Mouse (Mus musculus): ENCODE measurements at regions not wholly inside any gene's neighbourhood (a gene's known extent, or its start where the extent isn't known, plus 50 kb on each side); places are given as distances from the start of the nearest gene placed in this dataset.

DNA sequence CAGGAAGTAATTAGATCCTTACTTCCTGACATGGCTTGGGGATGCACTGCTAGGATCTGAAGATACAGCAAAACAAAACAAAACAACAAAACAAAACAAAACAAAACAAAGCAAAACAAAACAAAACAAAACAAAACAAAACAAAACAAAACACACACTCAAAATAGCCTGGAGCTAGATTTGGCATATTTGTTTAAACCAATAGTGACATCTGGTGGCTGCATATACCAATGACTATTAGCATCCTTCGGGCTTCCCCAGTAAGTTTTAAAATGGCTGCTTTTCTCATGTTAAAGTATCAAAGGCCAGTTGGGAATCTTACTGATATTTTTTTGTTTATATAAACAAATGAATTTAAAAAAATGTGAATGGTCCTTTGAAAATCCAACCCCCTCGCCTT lies 52.9 kb upstream of the Ica1 start:
- Histone ChIP-seq H3K4me1 (ENCODE audit: control insufficient read depth, insufficient read depth, low read length) (no peaks in the 10 kb centered on the region), H3K4me3 (ENCODE audit: insufficient read depth, low read depth, low read length) (no peak overlapping the region), H3K27ac (ENCODE audit: insufficient read depth, low read depth, low read length) (no peak overlapping the region)
- no peak for TF ChIP-seq CTCF (IDR thresholded peaks at IDR 0.05; ENCODE audit: insufficient read depth, low read depth, low read length)
- WGBS: 30% methylated on average over 2 of the region's 2 CpGs

DNA sequence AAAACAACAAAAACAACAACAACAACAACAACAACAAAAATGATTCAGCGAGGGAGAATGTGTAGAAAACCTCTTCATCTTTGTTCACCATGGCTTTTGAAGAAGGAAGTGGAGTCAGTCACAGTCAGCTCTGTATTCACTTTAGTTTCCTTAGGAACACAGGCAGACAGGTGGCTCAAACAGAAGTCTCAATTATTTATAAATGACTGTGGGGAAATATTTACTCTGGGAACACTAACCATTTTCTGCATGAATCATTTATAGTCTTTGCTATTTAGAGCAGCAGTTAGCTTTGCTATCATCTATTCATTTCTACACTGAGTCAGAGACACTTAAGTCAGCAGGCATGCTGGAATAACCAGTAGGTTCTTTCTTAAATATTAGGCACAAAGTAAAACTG lies 54.6 kb upstream of the Ica1 start:
- TF ChIP-seq POLR2A (IDR thresholded peaks at IDR 0.05; ENCODE audit: insufficient read depth, low read depth, low read length): no peak
- no peak for TF ChIP-seq CTCF (IDR thresholded peaks at IDR 0.05; ENCODE audit: insufficient read depth, low read depth, low read length)
- Histone ChIP-seq H3K4me1 (ENCODE audit: control insufficient read depth, insufficient read depth, low read length) (no peaks in the 10 kb centered on the region), H3K4me3 (ENCODE audit: insufficient read depth, low read depth, low read length) (no peak overlapping the region), H3K27ac (ENCODE audit: insufficient read depth, low read depth, low read length) (peak overlapping the region; percentile 83; the same call in 1 of the 2 replicates)
- 56% methylated on average over 1 of the region's 1 CpGs for WGBS

DNA sequence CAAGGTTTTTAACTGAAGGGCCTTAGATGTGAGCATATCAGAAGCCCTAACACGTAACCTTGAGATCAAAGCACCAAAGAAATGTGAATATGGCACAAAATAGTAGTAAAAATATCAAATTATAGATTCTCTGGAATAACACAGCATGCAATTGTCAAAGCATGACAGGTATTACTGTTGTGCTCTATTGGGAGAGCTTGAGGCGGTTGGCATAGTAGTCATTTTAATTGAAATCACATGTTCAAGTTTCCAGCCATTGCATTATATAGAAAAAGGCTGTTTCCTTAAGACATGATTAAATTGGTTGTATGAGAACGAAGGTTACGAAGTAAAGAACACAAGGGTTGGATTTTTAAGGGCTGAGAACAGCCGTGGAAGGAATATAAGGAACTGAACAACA lies 75.4 kb upstream of the Ica1 start:
- TF ChIP-seq POLR2A (IDR thresholded peaks at IDR 0.05; ENCODE audit: insufficient read depth, low read depth, low read length) (no peak), CTCF (IDR thresholded peaks at IDR 0.05; ENCODE audit: insufficient read depth, low read depth, low read length) (no peak)
- 91% methylated on average over 5 of the region's 5 CpGs for WGBS
- Histone ChIP-seq H3K4me3 (ENCODE audit: insufficient read depth, low read depth, low read length) (no peak overlapping the region), H3K27ac (ENCODE audit: insufficient read depth, low read depth, low read length) (no peak overlapping the region), H3K4me1 (ENCODE audit: control insufficient read depth, insufficient read depth, low read length) (no peaks in the 10 kb centered on the region)

DNA sequence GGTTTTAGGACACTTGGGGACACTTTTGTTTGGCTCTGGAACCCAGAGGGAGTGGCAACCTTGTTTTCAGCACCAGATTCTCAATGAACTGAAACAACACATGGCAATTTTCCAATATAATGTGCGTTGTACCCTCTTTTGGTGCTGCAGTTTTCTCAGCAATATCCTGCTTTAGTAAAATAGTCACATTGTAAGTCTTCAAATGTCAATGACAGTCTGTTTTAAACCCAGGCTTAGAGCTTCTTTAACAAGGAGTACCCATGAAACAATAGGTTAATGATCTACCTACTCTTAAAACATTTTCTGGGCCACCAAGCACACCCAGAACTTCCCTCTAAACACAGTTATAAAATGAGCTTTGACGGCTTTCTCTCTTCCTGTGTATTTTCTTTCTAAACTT lies 82.3 kb upstream of the Ica1 start:
- TF ChIP-seq CTCF (IDR thresholded peaks at IDR 0.05; ENCODE audit: insufficient read depth, low read depth, low read length) (no peak), POLR2A (IDR thresholded peaks at IDR 0.05; ENCODE audit: insufficient read depth, low read depth, low read length) (no peak)
- Histone ChIP-seq H3K4me3 (ENCODE audit: insufficient read depth, low read depth, low read length) (no peak overlapping the region), H3K27ac (ENCODE audit: insufficient read depth, low read depth, low read length) (no peak overlapping the region), H3K4me1 (ENCODE audit: control insufficient read depth, insufficient read depth, low read length) (no peaks in the 10 kb centered on the region)
- 61% methylated on average over 2 of the region's 2 CpGs for WGBS

DNA sequence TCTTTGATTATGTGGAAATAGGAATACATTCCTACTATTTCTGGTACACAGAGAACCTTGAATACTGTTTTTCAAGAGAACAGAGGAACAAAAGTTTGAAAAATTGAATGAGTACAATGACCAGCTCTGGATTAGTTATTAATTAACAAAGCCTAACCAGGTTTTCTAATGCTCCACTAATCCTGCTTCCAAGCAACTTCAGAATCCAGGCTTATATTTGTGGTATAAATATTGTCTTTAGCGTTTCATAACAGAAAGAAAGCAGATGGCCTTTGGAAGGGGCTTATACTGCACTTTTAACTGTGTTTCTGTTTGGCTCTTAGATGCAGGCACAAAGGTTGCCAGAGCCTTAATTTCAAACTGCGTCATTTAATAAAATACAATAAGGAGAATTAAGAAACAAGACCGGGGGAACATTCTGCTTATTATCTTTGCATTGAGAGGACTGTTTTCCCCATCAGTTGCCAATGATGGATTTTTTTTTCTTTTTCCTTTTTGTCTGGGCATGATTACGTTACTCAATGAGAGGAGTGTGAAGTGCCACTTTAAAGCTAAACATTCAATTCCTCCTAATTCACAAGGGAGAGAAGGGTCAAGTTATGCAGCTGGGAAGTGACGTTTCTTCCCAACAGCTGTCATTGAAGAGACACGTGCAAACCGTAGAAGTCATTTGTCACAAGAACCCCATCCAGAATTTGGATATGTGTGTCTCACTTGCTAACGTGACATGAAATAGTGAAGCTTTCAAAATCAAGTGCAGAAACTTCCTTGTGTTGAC lies 84.2 kb upstream of the Nxph1 start:
- 41% methylated on average over 8 of the region's 8 CpGs for WGBS

DNA sequence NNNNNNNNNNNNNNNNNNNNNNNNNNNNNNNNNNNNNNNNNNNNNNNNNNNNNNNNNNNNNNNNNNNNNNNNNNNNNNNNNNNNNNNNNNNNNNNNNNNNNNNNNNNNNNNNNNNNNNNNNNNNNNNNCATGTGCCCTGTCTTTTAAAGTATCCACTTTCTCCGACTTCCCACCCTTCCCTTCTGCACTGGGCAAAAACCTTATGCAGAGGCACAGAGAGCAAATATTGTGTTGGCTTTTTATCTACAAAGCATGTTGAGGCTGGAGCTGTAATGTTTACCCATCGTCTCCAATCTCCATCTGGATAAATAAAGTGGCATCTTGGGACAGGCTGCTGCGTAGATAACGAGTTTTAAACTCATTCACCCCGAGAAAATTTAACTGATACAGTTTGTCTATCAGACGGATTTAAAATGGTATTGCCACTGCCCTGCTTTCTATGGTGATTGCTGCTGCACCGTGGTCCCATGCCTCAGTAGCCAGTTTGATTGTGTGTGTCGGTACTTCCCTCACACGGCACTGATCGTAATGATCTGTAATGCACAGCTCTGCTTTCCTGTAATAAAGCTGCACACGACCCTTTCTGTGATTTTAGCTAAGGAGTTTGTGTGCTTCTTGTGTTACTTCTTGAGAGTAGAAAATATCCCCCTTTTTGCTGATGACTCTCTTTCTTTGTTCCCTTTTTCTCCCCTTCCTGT lies 70.7 kb upstream of the Nxph1 start:
- H3K27ac ChIP-seq (ENCODE audit: insufficient read depth, low read depth, low read length): no peak overlapping the region
- WGBS: 46% methylated on average over 11 of the region's 11 CpGs

More for the DNA sequence above, 84.2 kb upstream of the Nxph1 start:
- H3K4me3 ChIP-seq (ENCODE audit: insufficient read depth, low read depth, low read length): no peak overlapping the region
- TF ChIP-seq POLR2A (IDR thresholded peaks at IDR 0.05; ENCODE audit: insufficient read depth, low read depth, low read length): no peak
- TF ChIP-seq CTCF (IDR thresholded peaks at IDR 0.05; ENCODE audit: insufficient read depth, low read depth, low read length): no peak
- no peak overlapping the region for H3K27ac ChIP-seq (ENCODE audit: insufficient read depth, low read depth, low read length)
- no peaks in the 10 kb centered on the region for H3K4me1 ChIP-seq (ENCODE audit: control insufficient read depth, insufficient read depth, low read length)

DNA sequence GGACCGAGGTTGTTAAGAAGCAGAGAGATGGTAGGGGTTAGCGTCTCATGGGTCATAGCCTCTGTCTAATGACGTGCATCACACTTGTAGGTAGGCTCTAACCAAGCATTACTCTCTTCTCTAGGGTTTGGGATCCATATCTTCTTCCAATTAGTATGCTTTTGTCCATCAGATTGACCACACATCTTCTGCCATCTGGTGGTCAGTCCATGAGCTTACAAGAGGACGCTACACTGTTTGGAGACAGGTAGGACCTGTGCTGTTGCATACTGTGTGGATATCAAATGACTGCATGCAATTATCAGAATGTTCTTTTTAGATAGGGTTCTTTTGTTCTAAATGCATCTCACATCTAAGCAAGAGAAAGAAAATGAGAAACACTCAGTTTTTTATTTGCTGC lies 54.6 kb upstream of the Nxph1 start:
- H3K4me3 ChIP-seq (ENCODE audit: insufficient read depth, low read depth, low read length): no peak overlapping the region
- WGBS: 87% methylated on average over 4 of the region's 4 CpGs
- no peak for TF ChIP-seq CTCF (IDR thresholded peaks at IDR 0.05; ENCODE audit: insufficient read depth, low read depth, low read length)
- no peak for TF ChIP-seq POLR2A (IDR thresholded peaks at IDR 0.05; ENCODE audit: insufficient read depth, low read depth, low read length)
- H3K27ac ChIP-seq (ENCODE audit: insufficient read depth, low read depth, low read length): no peak overlapping the region
- no peaks in the 10 kb centered on the region for H3K4me1 ChIP-seq (ENCODE audit: control insufficient read depth, insufficient read depth, low read length)

More for the DNA sequence above, 70.7 kb upstream of the Nxph1 start:
- TF ChIP-seq CTCF (IDR thresholded peaks at IDR 0.05; ENCODE audit: insufficient read depth, low read depth, low read length): no peak
- TF ChIP-seq POLR2A (IDR thresholded peaks at IDR 0.05; ENCODE audit: insufficient read depth, low read depth, low read length): no peak
- Histone ChIP-seq H3K4me3 (ENCODE audit: insufficient read depth, low read depth, low read length) (no peak overlapping the region), H3K4me1 (ENCODE audit: control insufficient read depth, insufficient read depth, low read length) (no peaks in the 10 kb centered on the region)

DNA sequence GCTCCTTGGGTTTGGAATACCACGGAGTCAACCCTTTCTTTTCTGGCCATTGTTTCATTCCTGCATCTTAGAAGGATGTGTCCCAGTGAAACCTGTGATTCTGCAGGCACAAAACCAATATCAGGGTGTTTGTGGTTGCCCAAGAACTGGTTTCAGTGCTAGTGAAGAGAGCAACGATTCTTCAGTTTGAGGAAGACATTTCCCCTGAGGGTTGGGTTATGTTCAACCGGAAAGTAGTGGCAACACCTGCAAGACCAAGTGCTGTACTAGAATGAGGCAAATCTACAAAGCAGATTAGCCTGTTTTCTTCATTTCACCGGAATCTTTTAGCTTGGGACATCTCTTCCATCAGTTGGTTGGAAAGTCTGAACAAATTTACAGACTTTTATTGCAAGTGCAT lies 52.1 kb upstream of the Nxph1 start:
- H3K27ac ChIP-seq (ENCODE audit: insufficient read depth, low read depth, low read length): no peak overlapping the region
- TF ChIP-seq CTCF (IDR thresholded peaks at IDR 0.05; ENCODE audit: insufficient read depth, low read depth, low read length): no peak
- no peak for TF ChIP-seq POLR2A (IDR thresholded peaks at IDR 0.05; ENCODE audit: insufficient read depth, low read depth, low read length)
- H3K4me1 ChIP-seq (ENCODE audit: control insufficient read depth, insufficient read depth, low read length): no peaks in the 10 kb centered on the region
- WGBS: 86% methylated on average over 4 of the region's 4 CpGs
- no peak overlapping the region for H3K4me3 ChIP-seq (ENCODE audit: insufficient read depth, low read depth, low read length)

DNA sequence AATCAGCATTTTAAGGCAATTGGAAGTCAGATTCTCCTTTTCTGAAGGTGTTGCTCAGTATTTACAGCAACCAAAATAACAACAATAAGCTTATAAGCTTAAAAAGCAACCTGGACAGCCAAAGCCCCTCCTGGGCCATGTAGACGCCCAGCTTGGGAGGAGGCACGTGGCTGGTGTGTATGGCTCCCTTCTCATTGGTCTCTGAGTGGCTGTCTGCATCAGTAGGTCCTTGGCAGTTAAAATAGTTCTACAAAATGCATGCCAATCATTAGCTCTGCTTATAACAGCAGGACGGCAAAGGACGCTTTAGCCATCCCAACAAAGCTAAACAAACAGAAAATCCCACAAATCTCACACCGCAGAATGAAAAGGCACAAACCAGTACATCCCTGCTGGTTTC lies 51.4 kb upstream of the Nxph1 start:
- no peak for TF ChIP-seq POLR2A (IDR thresholded peaks at IDR 0.05; ENCODE audit: insufficient read depth, low read depth, low read length)
- TF ChIP-seq CTCF (IDR thresholded peaks at IDR 0.05; ENCODE audit: insufficient read depth, low read depth, low read length): no peak
- Histone ChIP-seq H3K27ac (ENCODE audit: insufficient read depth, low read depth, low read length) (no peak overlapping the region), H3K4me3 (ENCODE audit: insufficient read depth, low read depth, low read length) (no peak overlapping the region), H3K4me1 (ENCODE audit: control insufficient read depth, insufficient read depth, low read length) (no peaks in the 10 kb centered on the region)
- WGBS: 68% methylated on average over 5 of the region's 5 CpGs
